Mouse (Mus musculus): ENCODE measurements around the gene Mthfsl.
"Not testable (repeated sequence)": the region's sequence is repeated elsewhere in the genome, so short reads cannot be mapped to it uniquely, and the experiment has no call there.

Gene Mthfsl

DNA sequence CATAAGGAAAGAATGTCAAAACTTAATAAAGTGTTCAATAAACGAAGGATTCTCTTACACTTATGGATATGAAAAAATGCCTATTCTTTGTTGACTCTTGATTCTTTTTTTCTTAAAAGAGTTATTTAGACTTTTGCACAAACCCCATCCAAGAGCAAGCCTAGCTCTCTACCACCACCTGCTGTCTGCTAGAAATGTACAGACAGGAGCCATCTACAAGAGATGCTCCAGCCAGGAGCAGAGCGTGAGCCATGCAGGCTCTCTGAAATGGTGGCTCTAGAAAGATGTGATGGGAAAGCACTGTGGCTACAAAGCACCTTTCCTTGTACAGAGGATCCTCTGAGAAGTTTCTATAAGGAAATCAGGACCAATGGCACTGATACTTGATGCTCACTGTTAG, 21.4 kb downstream of the Mthfsl start:
- in situ Hi-C loops (cut with MboI, MseI), result not testable (repeated sequence)

DNA sequence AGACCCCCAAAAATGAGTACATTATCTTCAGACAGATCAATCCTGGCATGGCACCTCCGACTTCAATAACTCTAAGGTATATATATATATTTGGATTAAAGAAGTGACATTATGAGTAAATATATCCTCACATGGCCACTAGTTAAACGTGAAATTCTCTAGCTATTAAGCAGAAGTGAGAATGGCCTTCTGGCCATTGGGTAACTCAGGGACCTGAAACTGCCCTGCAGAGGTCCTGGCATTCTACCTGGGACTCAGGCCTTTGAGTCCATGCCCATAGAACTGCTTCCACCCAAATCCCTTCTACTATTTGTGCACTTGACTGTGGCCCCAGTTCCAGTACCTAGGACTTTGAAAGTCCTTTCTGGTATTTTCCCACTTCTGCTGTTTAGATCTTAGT, 28.8 kb downstream of the Mthfsl start:
- in situ Hi-C loops (cut with MboI, MseI), result not testable (repeated sequence)

DNA sequence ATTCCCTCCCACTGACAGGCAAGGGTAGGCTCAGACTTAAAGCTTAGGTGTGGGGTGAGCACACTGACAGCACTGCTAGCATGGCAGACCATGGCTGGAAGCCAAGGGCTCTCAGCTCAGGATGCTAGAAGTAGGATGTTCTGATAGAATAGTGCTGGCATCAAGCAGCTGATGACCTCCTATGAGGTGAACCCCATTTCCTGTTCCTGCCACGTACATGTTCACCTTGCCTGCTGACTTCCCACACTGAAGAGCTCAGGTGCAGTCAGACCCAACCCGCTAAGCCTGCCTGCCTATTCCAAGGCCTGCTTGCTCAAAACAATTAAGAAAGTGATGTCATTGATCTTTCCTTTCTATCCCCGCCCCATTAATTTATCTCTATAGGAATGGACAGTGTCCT, 30.6 kb downstream of the Mthfsl start:
- in situ Hi-C loops (cut with MboI, MseI), result loop anchor here (10.0 kb wide), 1 partner anchor 295 kb away; no protein-coding TSS in a partner anchor

DNA sequence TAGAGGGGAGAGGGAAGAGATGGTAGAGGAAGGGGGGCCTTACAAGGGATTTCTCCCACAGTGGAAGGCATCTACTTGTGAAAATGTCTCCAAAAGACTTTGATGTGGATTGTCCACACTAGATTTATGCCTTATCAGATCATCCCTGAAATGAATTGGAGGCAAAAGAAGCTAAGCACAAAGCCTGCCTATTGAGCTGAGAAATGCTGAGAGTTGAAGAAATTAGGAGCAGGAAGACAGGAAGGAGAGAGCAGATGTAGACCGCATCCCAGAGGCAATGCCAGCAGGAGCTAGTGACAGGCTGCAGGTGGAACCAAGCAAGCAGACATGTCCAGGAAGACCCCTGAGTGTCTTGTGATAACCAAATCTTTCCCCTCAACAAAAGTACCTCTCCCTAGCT, 33.4 kb downstream of the Mthfsl start:
- in situ Hi-C loops (cut with MboI, MseI), result loop anchor here (10.0 kb wide), 1 partner anchor 298 kb away; no protein-coding TSS in a partner anchor

DNA sequence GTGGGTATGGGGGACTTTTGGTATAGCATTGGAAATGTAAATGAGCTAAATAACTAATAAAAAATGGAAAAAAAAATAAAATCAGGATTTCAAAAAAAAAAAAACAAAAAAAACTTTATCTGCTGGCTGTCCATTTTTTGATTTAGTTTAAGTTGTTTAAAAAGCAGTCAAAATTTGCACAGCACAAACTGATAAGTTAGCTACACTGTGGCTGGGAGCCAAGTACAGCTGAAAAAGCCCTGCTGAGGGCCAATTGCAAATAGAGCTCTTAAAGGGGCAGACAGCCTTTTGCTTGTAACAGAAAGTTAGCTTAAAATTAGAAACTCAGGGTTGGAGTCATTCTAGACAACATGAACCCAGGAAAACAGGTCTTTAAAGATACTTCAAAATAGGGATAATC, 61.8 kb downstream of the Mthfsl start:
- in situ Hi-C loops (cut with MboI, MseI), result not testable (repeated sequence)

DNA sequence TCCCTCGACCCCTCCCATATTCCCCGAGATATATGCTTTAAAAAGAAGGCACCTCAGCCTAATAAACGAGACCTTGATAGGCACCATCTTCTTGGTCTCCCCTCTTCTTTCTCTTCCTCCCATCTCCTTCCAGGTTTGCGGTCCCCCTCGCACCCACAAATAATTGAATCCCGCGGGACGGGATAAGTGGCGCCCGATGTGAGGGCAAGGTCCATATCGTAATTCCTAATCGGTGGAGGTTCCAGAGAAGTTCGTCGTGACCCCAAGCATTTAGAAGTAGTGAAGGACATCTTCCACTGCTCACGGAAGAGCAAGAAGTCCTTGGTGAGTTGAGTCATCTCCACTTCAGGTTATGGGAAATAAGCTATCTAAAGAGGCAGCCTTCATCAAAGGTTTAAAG, 69.4 kb downstream of the Mthfsl start:
- in situ Hi-C loops (cut with MboI, MseI), result not testable (repeated sequence)

Measured in T-helper 2 cell (primary cell).